Mouse (Mus musculus): Measurements from ENCODE around the gene Grid1. TPM values are rescaled to one million over a fixed set of nuclear protein-coding genes. Genes with fewer than 3 reads are reported as not detected.

The Grid1 gene
- total RNA-seq (2023), result not detected

DNA sequence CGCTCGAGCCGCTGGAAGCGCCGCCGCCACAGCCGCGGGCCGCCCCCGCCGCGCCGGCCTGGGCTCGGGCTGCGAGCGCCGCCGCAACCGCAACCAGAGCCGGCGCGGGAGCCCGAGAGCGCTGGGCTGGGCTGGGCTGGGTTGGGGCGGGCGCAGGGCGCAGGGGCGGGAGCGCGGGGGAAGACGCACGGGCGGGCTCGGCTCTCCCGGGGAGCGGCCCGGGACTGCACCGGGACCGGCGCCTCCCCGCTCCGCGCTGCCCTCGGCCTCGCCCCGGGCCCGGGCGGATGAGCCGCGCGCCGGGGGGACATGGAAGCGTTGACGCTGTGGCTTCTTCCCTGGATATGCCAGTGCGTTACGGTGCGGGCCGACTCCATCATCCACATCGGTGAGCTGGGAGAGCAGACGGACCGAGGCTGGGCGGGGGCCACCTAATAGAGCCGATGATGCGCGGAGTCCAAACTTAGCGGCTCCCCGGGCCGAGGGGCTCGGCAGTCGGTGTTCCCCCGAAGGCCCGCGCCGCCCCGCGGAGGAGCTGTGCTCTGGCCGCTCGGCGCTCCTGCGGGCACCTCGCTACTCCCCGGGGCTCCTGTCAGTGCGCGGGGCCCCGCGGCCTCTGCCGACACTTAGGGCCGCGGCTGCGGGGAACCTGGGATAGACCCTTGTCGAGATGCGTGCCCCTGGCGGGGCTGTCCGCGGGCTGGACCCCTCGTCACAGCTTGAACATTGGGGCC, at the start of gene Grid1:
Gene Grid1 (plus strand): TSS at position 190 of the 734 bp plus-strand sequence.

Other genes with a start within 250 kb of the Grid1 start
- not detected for gene Ldb3, start 231.4 kb upstream of the Grid1 start, total RNA-seq (2023)
- not detected for gene Opn4, start 220.0 kb upstream of the Grid1 start, total RNA-seq (2023)
- 90.1 TPM for gene Wapl, start 146.2 kb upstream of the Grid1 start, total RNA-seq (2023)